Mouse (Mus musculus): Measurements from ENCODE around the gene Nat8f4.

- TF ChIP-seq POLR2A (IDR thresholded peaks at IDR 0.05; ENCODE audit: insufficient read length, low read depth) (no peak), MYOD1 (IDR thresholded peaks at IDR 0.05; ENCODE audit: control insufficient read depth in 1 of 3, insufficient read length in 2 of 3, low read depth in 2 of 3) (no peak), USF1 (IDR thresholded peaks at IDR 0.05; ENCODE audit: low read depth) (no peak), CEBPB (IDR thresholded peaks at IDR 0.05; ENCODE audit: insufficient read depth, poor library complexity, severe bottlenecking) (no peak), TCF12 (IDR thresholded peaks at IDR 0.05; ENCODE audit: insufficient read depth, poor library complexity, severe bottlenecking) (no peak), POLR2AphosphoS2 (IDR thresholded peaks at IDR 0.05; ENCODE audit: insufficient read length, low read depth) (no peak), E2F4 (IDR thresholded peaks at IDR 0.05; ENCODE audit: insufficient read depth) (no peak), REST (IDR thresholded peaks at IDR 0.05; ENCODE audit: insufficient read depth, insufficient read length) (no peak)
Observed at GRCm38 (mm10) chr6:85911587-85911986, 6.9 kb upstream of the Nat8f4 start, which contains the start of gene Tprkb.

Measured in myocyte (in vitro differentiated cells).